Comparison of ENCODE assay signal across 8 mouse cellular contexts in the genomic region with DNA sequence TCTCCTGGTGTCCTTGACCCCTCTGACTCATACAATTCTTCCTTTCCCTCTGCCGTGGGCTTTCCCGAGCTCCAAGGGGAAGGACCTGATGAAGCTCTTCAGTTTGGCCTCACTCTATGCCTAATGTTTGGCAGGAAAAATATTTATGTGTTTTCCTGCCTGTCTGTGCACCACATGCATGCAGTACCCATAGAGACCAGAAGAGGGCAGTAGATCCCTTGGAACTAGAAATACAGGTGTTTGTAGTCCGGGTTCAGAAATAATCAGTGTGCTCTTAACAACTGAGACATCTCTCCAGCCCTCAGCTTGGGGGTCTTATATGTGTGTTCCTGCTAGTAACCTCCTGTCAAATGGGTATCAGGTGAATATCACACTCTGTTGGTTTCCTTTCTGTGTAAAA. TPM values are rescaled to one million over a fixed set of nuclear protein-coding genes. Genes with fewer than 3 reads are reported as not detected.
DNase-seq lines count a peak whose midpoint lies in the region; ATAC-seq and TF ChIP-seq lines count a peak whose summit lies in the region.
"Had no signal": no experiment of that assay in that cellular context is flagged by ENCODE, and none has a peak within 500 bp of the region (broad histone marks: within the 10 kb centered on the region; RNA-seq: fewer than 3 reads in every experiment).

No protein-coding gene starts in this region.

- no peak overlapping the region for H3K4me2 ChIP-seq in liver, embryonic 14.5 days (ENCODE audit: low read depth)
- H3K4me2 ChIP-seq: hindbrain, embryonic 15.5 days had no signal

- TF ChIP-seq EP300 in liver, embryonic 14.5 days (IDR thresholded peaks at IDR 0.05; ENCODE audit: low read depth): no peak

- H3K9me3 ChIP-seq in liver, embryonic 14.5 days (ENCODE audit: control insufficient read depth, low read length): no peaks in the 10 kb centered on the region
- H3K9me3 ChIP-seq: hindbrain, embryonic 15.5 days had no signal

- no peak for ATAC-seq in liver, embryonic 14.5 days (ENCODE audit: insufficient read depth)

- DNase-seq in ovary, postnatal 10 days (ENCODE audit: low spot score): peak; percentile 42
- no peak for DNase-seq in ovary, adult 18-20 months (ENCODE audit: low spot score)
- DNase-seq in adrenal gland, adult 2 months: peak; percentile 69
- peak; percentile 72 for DNase-seq in embryo, embryonic 11.5 days (ENCODE audit: low read depth, low spot score)
- DNase-seq in kidney, postnatal 10 days: peak; percentile 88
- DNase-seq in liver, embryonic 14.5 days (ENCODE audit: low read depth in 3 of 3, low spot score in 3 of 3): peak; percentile 58 to 62 (median 59)
- peak; percentile 75 for DNase-seq in right cerebral cortex, postnatal 14 days

- no peak overlapping the region for H3K4me3 ChIP-seq in liver, embryonic 14.5 days (ENCODE audit: insufficient read depth in 1 of 2, low read depth in 2 of 2, low read length in 2 of 2)
- H3K4me3 ChIP-seq: hindbrain, embryonic 15.5 days had no signal

- no peak overlapping the region for H3K27ac ChIP-seq in liver, embryonic 14.5 days
- H3K27ac ChIP-seq: hindbrain, embryonic 15.5 days had no signal

- H3K9ac ChIP-seq in liver, embryonic 14.5 days (replicated peaks): no peak overlapping the region
- H3K9ac ChIP-seq: hindbrain, embryonic 15.5 days had no signal

- H3K27me3 ChIP-seq in liver, embryonic 14.5 days (ENCODE audit: control insufficient read depth, insufficient read depth, low read length): no peaks in the 10 kb centered on the region
- H3K27me3 ChIP-seq: hindbrain, embryonic 15.5 days had no signal

- TF ChIP-seq CTCF in liver, embryonic 14.5 days (IDR thresholded peaks at IDR 0.05; ENCODE audit: low read depth): peak; percentile 90

- WGBS in liver, embryonic 14.5 days (ENCODE audit: insufficient replicate concordance): 7% methylated on average over 3 of the region's 3 CpGs

- H3K4me1 ChIP-seq in liver, embryonic 14.5 days (replicated peaks; ENCODE audit: control insufficient read depth in 2 of 2, insufficient read depth in 2 of 2, low read length in 1 of 2): peaks cover 3 to 9% of the 10 kb centered on the region in 2 experiments; a peak in 2 of 4 replicates

- no peaks in the 10 kb centered on the region for H3K36me3 ChIP-seq in liver, embryonic 14.5 days (replicated peaks; ENCODE audit: control insufficient read depth, insufficient read depth, low read depth)
- H3K36me3 ChIP-seq: hindbrain, embryonic 15.5 days had no signal

RNA-seq across cellular contexts. Expression of gene Pelp1, which starts 4.1 kb away (rescaled TPM):
- total RNA-seq in adrenal gland, adult 2 months (2021): 10 to 100 TPM; 15.4 to 22.2 TPM
- 25.0 and 39.1 TPM in 2 replicates for polyA plus RNA-seq in adrenal gland, adult 2 months (2012; rRNA removed)
- 9.6 and 9.8 TPM in 2 replicates for polyA plus RNA-seq in liver, embryonic 14.5 days (2012; rRNA removed)
- polyA plus RNA-seq in liver, embryonic 14.5 days (2014; fragmentation: Nextera tagmentation; extraction: Ambion mirVana): 12.1 and 13.8 TPM in 2 replicates

RNA-seq across cellular contexts. Expression of gene Arrb2, which starts 18.5 kb away (rescaled TPM):
- total RNA-seq in adrenal gland, adult 2 months (2021): 10 to 100 TPM; 27.2 to 27.7 TPM
- polyA plus RNA-seq in adrenal gland, adult 2 months (2012; rRNA removed): 24.2 and 26.9 TPM in 2 replicates
- polyA plus RNA-seq in liver, embryonic 14.5 days (2012; rRNA removed): 17.8 and 19.4 TPM in 2 replicates
- polyA plus RNA-seq in liver, embryonic 14.5 days (2014; fragmentation: Nextera tagmentation; extraction: Ambion mirVana): 9.8 and 11.0 TPM in 2 replicates

RNA-seq across cellular contexts. Expression of gene Med11, which starts 37.8 kb away (rescaled TPM):
- total RNA-seq in adrenal gland, adult 2 months (2021): 10 to 100 TPM; 20.4 to 21.6 TPM
- 8.9 TPM in 2 replicates for polyA plus RNA-seq in adrenal gland, adult 2 months (2012; rRNA removed)
- polyA plus RNA-seq in liver, embryonic 14.5 days (2012; rRNA removed): 11.9 and 12.8 TPM in 2 replicates
- polyA plus RNA-seq in liver, embryonic 14.5 days (2014; fragmentation: Nextera tagmentation; extraction: Ambion mirVana): 17.0 and 20.0 TPM in 2 replicates

RNA-seq across cellular contexts. Expression of gene Zmynd15, which starts 45.3 kb away (rescaled TPM):
- 1 to 10 TPM; 1.2 to 1.5 TPM for total RNA-seq in adrenal gland, adult 2 months (2021)
- polyA plus RNA-seq in adrenal gland, adult 2 months (2012; rRNA removed): 4.6 and 5.3 TPM in 2 replicates
- 0.28 and 0.31 TPM in 2 replicates for polyA plus RNA-seq in liver, embryonic 14.5 days (2012; rRNA removed)
- polyA plus RNA-seq in liver, embryonic 14.5 days (2014; fragmentation: Nextera tagmentation; extraction: Ambion mirVana): 0.10 and 0.29 TPM in 2 replicates

RNA-seq across cellular contexts. Expression of gene Cxcl16, which starts 45.8 kb away (rescaled TPM):
- total RNA-seq in adrenal gland, adult 2 months (2021): 10 to 100 TPM in 1 of 2 experiments, 1 to 10 TPM in 1; 9.4 to 14.0 TPM
- 16.2 and 18.7 TPM in 2 replicates for polyA plus RNA-seq in adrenal gland, adult 2 months (2012; rRNA removed)
- polyA plus RNA-seq in liver, embryonic 14.5 days (2012; rRNA removed): 0.94 and 1.1 TPM in 2 replicates
- polyA plus RNA-seq in liver, embryonic 14.5 days (2014; fragmentation: Nextera tagmentation; extraction: Ambion mirVana): 0.79 and 1.5 TPM in 2 replicates
